Mouse (Mus musculus): Measurements from ENCODE around the gene Nckap5. TPM values are rescaled to one million over a fixed set of nuclear protein-coding genes. Genes with fewer than 3 reads are reported as not detected.

The Nckap5 gene
- polyA plus RNA-seq, 2 experiments, result 0.31 to 1.3 TPM

DNA sequence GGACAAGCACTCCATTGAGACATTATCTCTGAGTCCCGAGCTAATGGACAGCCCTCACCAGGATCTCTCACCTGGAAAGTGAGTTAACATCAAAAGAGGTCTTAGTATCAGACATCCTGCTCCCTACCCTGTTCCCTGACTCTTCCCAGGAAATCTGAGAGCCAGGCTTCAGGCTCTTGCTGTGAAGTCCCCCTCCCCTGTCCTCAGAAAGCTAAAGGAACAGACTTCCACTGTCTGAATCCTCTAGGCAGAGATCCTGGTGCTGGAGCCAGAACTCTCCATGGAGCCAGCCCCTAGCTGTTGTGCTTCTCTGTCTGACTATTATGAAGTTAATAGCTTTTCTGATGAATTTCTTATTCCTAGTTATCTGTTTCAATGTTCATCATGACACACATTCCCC lies 153.8 kb downstream of the Nckap5 start:
- no peaks in the 10 kb centered on the region; a peak in 1 of 4 replicates for H3K4me1 ChIP-seq (replicated peaks; ENCODE audit: control insufficient read depth in 2 of 2, insufficient read depth in 2 of 2, low read length in 1 of 2)
- TF ChIP-seq EP300 (IDR thresholded peaks at IDR 0.05; ENCODE audit: low read depth) (no peak), CTCF (IDR thresholded peaks at IDR 0.05; ENCODE audit: low read depth) (no peak)
- H3K4me3 ChIP-seq (ENCODE audit: insufficient read depth in 1 of 2, low read depth in 2 of 2, low read length in 2 of 2), result no peak overlapping the region
- H3K9me3 ChIP-seq (ENCODE audit: control insufficient read depth, low read length), result no peaks in the 10 kb centered on the region
- 8% methylated on average over 1 of the region's 1 CpGs for WGBS (ENCODE audit: insufficient replicate concordance)
- H3K4me2 ChIP-seq (ENCODE audit: low read depth), result no peak overlapping the region
- ATAC-seq (ENCODE audit: insufficient read depth) (no peak), DNase-seq (ENCODE audit: low read depth in 3 of 3, low spot score in 3 of 3) (no peak)
- no peaks in the 10 kb centered on the region for H3K36me3 ChIP-seq (replicated peaks; ENCODE audit: control insufficient read depth, insufficient read depth, low read depth)
- H3K27me3 ChIP-seq (ENCODE audit: control insufficient read depth, insufficient read depth, low read length), result no peaks in the 10 kb centered on the region
- H3K9ac ChIP-seq (replicated peaks), result no peak overlapping the region
- no peak overlapping the region for H3K27ac ChIP-seq

DNA sequence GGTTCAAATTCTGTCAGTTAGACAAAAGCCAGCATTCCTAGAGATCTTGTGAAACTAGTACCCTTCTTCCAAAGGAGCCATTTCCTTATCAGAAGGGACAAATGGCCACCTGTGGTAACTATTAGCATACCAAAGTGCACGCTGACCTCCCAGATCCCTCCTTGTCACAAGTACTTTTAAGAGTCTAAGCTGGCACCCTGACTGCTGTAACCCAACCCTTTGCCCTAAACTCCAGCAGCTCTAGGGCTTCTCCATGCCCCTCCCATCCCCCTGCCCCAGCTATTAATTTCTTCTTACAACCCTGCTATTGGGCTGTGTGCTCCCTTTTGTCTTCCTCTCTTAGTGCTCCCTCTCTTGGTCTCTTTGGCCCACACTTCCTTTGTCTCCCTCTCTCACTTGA lies 155.5 kb downstream of the Nckap5 start:
- Histone ChIP-seq H3K9ac (replicated peaks) (no peak overlapping the region), H3K27ac (no peak overlapping the region), H3K4me2 (ENCODE audit: low read depth) (no peak overlapping the region), H3K27me3 (ENCODE audit: control insufficient read depth, insufficient read depth, low read length) (no peaks in the 10 kb centered on the region), H3K36me3 (replicated peaks; ENCODE audit: control insufficient read depth, insufficient read depth, low read depth) (no peaks in the 10 kb centered on the region), H3K4me3 (ENCODE audit: insufficient read depth in 1 of 2, low read depth in 2 of 2, low read length in 2 of 2) (no peak overlapping the region), H3K9me3 (ENCODE audit: control insufficient read depth, low read length) (no peaks in the 10 kb centered on the region), H3K4me1 (replicated peaks; ENCODE audit: control insufficient read depth in 2 of 2, insufficient read depth in 2 of 2, low read length in 1 of 2) (no peaks in the 10 kb centered on the region)
- DNase-seq (ENCODE audit: low read depth in 3 of 3, low spot score in 3 of 3) (no peak), ATAC-seq (ENCODE audit: insufficient read depth) (no peak)
- WGBS (ENCODE audit: insufficient replicate concordance), result 41% methylated on average over 1 of the region's 1 CpGs
- TF ChIP-seq CTCF (IDR thresholded peaks at IDR 0.05; ENCODE audit: low read depth) (no peak), EP300 (IDR thresholded peaks at IDR 0.05; ENCODE audit: low read depth) (no peak)

DNA sequence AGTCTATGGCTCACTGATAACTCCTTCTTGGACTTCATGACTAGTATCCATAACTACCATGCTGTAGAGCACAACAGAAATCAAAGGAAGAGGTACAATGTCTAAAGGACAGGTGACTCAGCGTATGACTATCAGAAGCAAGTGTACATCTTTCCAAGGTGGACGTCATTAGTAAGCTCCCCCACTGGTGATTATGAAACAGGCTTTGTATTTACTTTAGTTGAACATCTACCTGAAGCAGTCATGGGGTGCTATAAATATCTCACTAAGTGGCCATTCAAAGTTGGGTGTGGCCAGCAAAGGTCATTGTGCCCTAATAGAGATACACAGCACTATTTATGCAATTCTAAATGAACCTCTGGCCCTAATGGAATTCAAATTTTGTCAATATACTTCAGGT lies 157.4 kb downstream of the Nckap5 start:
- 54% methylated on average over 2 of the region's 2 CpGs for WGBS (ENCODE audit: insufficient replicate concordance)
- Histone ChIP-seq H3K4me3 (ENCODE audit: insufficient read depth in 1 of 2, low read depth in 2 of 2, low read length in 2 of 2) (no peak overlapping the region), H3K27me3 (ENCODE audit: control insufficient read depth, insufficient read depth, low read length) (no peaks in the 10 kb centered on the region), H3K4me1 (replicated peaks; ENCODE audit: control insufficient read depth in 2 of 2, insufficient read depth in 2 of 2, low read length in 1 of 2) (no peaks in the 10 kb centered on the region), H3K9me3 (ENCODE audit: control insufficient read depth, low read length) (no peaks in the 10 kb centered on the region), H3K4me2 (ENCODE audit: low read depth) (no peak overlapping the region), H3K36me3 (replicated peaks; ENCODE audit: control insufficient read depth, insufficient read depth, low read depth) (no peaks in the 10 kb centered on the region), H3K27ac (no peak overlapping the region), H3K9ac (replicated peaks) (no peak overlapping the region)
- no peak for TF ChIP-seq CTCF (IDR thresholded peaks at IDR 0.05; ENCODE audit: low read depth)
- TF ChIP-seq EP300 (IDR thresholded peaks at IDR 0.05; ENCODE audit: low read depth), result no peak
- DNase-seq (ENCODE audit: low read depth in 3 of 3, low spot score in 3 of 3) (no peak), ATAC-seq (ENCODE audit: insufficient read depth) (no peak)

DNA sequence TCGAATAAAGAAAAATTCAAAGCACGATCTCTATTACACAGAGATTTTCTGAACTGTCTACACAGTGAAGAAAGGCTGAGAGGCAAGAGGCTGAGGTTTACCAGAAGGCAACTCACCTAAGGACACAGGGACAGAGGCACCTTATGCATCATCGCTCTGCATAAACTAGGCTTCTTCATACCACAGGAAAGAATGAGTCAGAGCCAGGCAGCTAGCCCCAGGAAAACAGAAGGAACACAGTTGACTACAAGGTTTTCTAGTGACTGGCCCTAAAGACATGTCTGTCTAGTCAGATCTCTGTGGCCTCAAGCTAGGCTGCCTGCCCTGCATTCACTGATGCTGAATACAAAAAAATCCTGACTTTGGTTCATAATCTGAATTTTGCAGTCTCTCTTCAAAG lies 160.1 kb downstream of the Nckap5 start:
- Histone ChIP-seq H3K36me3 (replicated peaks; ENCODE audit: control insufficient read depth, insufficient read depth, low read depth) (no peaks in the 10 kb centered on the region), H3K4me1 (replicated peaks; ENCODE audit: control insufficient read depth in 2 of 2, insufficient read depth in 2 of 2, low read length in 1 of 2) (no peaks in the 10 kb centered on the region), H3K27ac (no peak overlapping the region), H3K4me2 (ENCODE audit: low read depth) (no peak overlapping the region), H3K4me3 (ENCODE audit: insufficient read depth in 1 of 2, low read depth in 2 of 2, low read length in 2 of 2) (no peak overlapping the region), H3K9ac (replicated peaks) (no peak overlapping the region), H3K9me3 (ENCODE audit: control insufficient read depth, low read length) (no peaks in the 10 kb centered on the region), H3K27me3 (ENCODE audit: control insufficient read depth, insufficient read depth, low read length) (no peaks in the 10 kb centered on the region)
- ATAC-seq (ENCODE audit: insufficient read depth) (no peak), DNase-seq (ENCODE audit: low read depth in 3 of 3, low spot score in 3 of 3) (no peak)
- no peak for TF ChIP-seq EP300 (IDR thresholded peaks at IDR 0.05; ENCODE audit: low read depth)
- no peak for TF ChIP-seq CTCF (IDR thresholded peaks at IDR 0.05; ENCODE audit: low read depth)
- 81% methylated on average over 3 of the region's 3 CpGs for WGBS (ENCODE audit: insufficient replicate concordance)

DNA sequence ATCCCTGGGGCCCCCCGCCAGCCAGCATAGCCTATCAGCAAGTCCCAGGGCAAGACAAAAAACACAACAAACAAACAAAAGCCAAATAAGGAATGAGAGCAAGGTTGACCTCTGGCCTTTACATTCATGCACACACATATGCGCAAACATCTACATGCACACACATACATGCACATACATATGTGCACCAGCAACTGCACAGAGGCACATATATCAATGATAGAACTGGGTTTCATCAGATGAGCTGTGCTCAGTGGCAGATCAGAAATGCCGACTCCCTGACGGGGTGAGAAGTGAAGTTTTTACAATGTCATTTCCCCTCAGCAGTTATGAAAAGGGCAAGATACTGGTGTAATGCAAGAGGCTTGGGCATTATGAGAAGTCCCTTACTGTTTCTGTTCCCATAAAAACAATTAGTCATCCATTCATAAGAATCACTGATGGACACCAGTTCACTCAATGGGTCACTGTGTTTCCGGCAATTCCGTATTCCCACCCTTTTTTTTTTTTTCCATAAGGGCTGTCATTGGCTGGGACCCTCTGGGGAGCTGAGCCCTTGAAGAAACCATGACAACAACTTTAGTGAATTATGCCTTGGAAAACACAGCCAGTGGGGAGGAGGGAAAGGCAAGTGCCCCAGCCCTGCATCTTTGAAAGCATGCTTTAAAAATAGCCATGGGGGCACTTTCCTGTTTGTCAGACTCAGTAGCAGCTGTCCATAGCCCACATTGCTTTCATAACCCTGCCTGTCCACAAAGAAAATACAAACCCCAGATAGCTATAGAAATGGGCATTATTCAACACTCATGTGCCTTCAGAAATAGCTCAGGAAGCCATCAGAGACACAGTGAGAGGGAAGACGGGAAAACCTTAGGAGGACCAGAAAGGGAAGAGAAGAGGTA lies 170.2 kb downstream of the Nckap5 start:
- H3K27ac ChIP-seq, result no peak overlapping the region
- H3K9me3 ChIP-seq (ENCODE audit: control insufficient read depth, low read length), result no peaks in the 10 kb centered on the region
- no peaks in the 10 kb centered on the region for H3K36me3 ChIP-seq (replicated peaks; ENCODE audit: control insufficient read depth, insufficient read depth, low read depth)
- H3K4me2 ChIP-seq (ENCODE audit: low read depth), result no peak overlapping the region
- no peaks in the 10 kb centered on the region for H3K4me1 ChIP-seq (replicated peaks; ENCODE audit: control insufficient read depth in 2 of 2, insufficient read depth in 2 of 2, low read length in 1 of 2)
- no peak for TF ChIP-seq EP300 (IDR thresholded peaks at IDR 0.05; ENCODE audit: low read depth)
- TF ChIP-seq CTCF (IDR thresholded peaks at IDR 0.05; ENCODE audit: low read depth), result no peak
- H3K27me3 ChIP-seq (ENCODE audit: control insufficient read depth, insufficient read depth, low read length), result no peaks in the 10 kb centered on the region
- H3K9ac ChIP-seq (replicated peaks), result no peak overlapping the region
- 55% methylated on average over 7 of the region's 7 CpGs for WGBS (ENCODE audit: insufficient replicate concordance)
- ATAC-seq (ENCODE audit: insufficient read depth), result no peak
- no peak overlapping the region for H3K4me3 ChIP-seq (ENCODE audit: insufficient read depth in 1 of 2, low read depth in 2 of 2, low read length in 2 of 2)
- no peak for DNase-seq (ENCODE audit: low read depth in 3 of 3, low spot score in 3 of 3)

Data from liver, embryonic 14.5 days (tissue).